Mouse (Mus musculus): ENCODE results near the gene Gsg1l. TPM values are rescaled to one million over a fixed set of nuclear protein-coding genes. Genes with fewer than 3 reads are reported as not detected.

Gene Gsg1l
- polyA plus RNA-seq, 1 experiment from 2014 or later, result 6.4 TPM

DNA sequence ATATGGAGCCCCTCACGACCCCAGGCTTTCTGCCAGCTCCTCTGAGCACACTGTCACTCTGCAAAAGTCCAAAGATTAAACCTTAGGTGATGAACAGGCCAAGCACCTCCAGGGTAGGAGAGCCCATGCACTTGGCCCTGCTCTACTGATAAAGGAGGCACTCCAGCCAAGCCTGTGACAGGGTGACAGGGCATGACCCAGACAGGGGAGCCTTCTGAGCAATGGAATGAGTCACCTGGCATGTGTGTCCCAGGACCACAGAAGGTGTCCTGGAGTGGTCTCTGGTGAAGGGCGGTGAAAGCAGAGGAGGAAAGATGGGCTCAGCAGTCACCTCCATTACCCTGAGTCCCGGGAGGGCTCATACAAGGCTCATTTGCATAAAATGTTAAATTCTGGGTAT is 222.6 kb downstream of the Gsg1l start:
- WGBS (ENCODE audit: insufficient replicate concordance), result 41% methylated on average over 3 of the region's 3 CpGs
- H3K4me3 ChIP-seq (ENCODE audit: low read depth, low read length), result no peak overlapping the region
- no peaks in the 10 kb centered on the region for H3K27me3 ChIP-seq (ENCODE audit: control insufficient read depth, insufficient read depth, low read length)
- H3K9ac ChIP-seq (ENCODE audit: low read depth, low read length), result no peak overlapping the region
- peaks cover 32% of the 10 kb centered on the region for H3K4me1 ChIP-seq (ENCODE audit: control insufficient read depth, insufficient read depth, low read length)
- H3K9me3 ChIP-seq (replicated peaks; ENCODE audit: control insufficient read depth, low read length), result no peaks in the 10 kb centered on the region
- no peaks in the 10 kb centered on the region for H3K36me3 ChIP-seq (ENCODE audit: control insufficient read depth, insufficient read depth, low read length)
- no peak for ATAC-seq (replicated peaks; ENCODE audit: insufficient number of reproducible peaks, low FRiP score, low TSS enrichment)
- no peak overlapping the region for H3K4me2 ChIP-seq
- no peak overlapping the region for H3K27ac ChIP-seq (ENCODE audit: low read depth, low read length)

DNA sequence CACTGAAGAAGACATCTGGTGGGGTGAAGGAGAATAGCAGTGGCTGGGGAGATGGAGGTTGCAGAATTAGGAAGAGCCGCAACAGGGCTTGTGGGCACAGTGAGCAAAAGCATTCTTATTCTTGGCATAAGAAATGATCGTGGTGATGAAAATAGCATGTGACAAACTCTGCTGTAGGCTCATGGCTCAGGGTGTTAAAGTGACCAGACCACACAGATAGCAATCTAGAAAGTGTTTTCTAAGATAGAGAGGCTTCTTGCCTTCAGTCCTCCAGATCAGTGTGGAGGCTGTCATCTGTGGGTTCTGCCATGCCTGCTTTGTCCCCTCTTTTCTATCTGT is 234.7 kb downstream of the Gsg1l start:
- no peaks in the 10 kb centered on the region for H3K27me3 ChIP-seq (ENCODE audit: control insufficient read depth, insufficient read depth, low read length)
- ATAC-seq (replicated peaks; ENCODE audit: insufficient number of reproducible peaks, low FRiP score, low TSS enrichment), result no peak
- no peak overlapping the region for H3K4me2 ChIP-seq
- no peak overlapping the region for H3K4me3 ChIP-seq (ENCODE audit: low read depth, low read length)
- no peaks in the 10 kb centered on the region for H3K9me3 ChIP-seq (replicated peaks; ENCODE audit: control insufficient read depth, low read length)
- H3K4me1 ChIP-seq (ENCODE audit: control insufficient read depth, insufficient read depth, low read length), result peaks cover 20% of the 10 kb centered on the region
- no peak overlapping the region for H3K9ac ChIP-seq (ENCODE audit: low read depth, low read length)
- H3K27ac ChIP-seq (ENCODE audit: low read depth, low read length), result no peak overlapping the region
- H3K36me3 ChIP-seq (ENCODE audit: control insufficient read depth, insufficient read depth, low read length), result 0 out of 2 replicates have a peak, but pooled peaks cover 7% of the 10 kb centered on the region
- 80% methylated on average over 2 of the region's 2 CpGs for WGBS (ENCODE audit: insufficient replicate concordance)

DNA sequence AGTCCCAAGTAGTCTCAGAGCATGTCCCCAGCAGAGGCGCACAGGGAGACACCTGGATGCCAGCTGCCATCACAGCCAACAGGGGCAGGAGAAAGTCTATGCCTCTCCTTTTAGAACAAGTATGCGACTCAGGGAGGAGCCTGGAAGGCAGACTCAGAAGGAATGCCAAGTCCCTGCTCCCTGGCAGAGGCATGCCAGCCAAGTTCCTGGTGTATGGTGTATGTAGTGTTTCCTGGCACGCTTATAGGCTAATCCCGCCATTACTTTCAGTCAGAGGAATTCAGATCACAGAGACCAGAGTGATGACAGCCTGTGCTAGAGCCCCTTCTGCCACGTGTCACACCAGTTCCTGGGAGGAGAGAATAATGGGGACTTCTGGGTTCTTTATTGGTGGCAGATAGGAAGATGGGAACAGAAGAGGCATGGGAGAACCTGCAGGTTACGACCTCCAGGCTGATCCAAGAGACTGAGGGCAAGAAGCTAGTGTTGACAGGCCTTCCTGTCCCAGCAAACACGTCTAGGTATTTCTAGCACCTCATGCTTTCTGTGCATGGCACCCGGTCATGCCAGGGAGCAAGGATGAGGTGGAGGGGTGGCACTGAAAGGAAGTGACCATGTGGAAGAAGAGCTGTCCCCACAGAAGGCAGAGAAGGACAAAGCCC is 235.2 kb downstream of the Gsg1l start:
- H3K4me1 ChIP-seq (ENCODE audit: control insufficient read depth, insufficient read depth, low read length), result peaks cover 19% of the 10 kb centered on the region
- no peak overlapping the region for H3K9ac ChIP-seq (ENCODE audit: low read depth, low read length)
- ATAC-seq (replicated peaks; ENCODE audit: insufficient number of reproducible peaks, low FRiP score, low TSS enrichment), result no peak
- no peak overlapping the region for H3K27ac ChIP-seq (ENCODE audit: low read depth, low read length)
- no peak overlapping the region for H3K4me3 ChIP-seq (ENCODE audit: low read depth, low read length)
- WGBS (ENCODE audit: insufficient replicate concordance), result 53% methylated on average over 8 of the region's 8 CpGs
- H3K36me3 ChIP-seq (ENCODE audit: control insufficient read depth, insufficient read depth, low read length), result 0 out of 2 replicates have a peak, but pooled peaks cover 7% of the 10 kb centered on the region
- H3K27me3 ChIP-seq (ENCODE audit: control insufficient read depth, insufficient read depth, low read length), result no peaks in the 10 kb centered on the region
- H3K4me2 ChIP-seq, result no peak overlapping the region
- H3K9me3 ChIP-seq (replicated peaks; ENCODE audit: control insufficient read depth, low read length), result no peaks in the 10 kb centered on the region

DNA sequence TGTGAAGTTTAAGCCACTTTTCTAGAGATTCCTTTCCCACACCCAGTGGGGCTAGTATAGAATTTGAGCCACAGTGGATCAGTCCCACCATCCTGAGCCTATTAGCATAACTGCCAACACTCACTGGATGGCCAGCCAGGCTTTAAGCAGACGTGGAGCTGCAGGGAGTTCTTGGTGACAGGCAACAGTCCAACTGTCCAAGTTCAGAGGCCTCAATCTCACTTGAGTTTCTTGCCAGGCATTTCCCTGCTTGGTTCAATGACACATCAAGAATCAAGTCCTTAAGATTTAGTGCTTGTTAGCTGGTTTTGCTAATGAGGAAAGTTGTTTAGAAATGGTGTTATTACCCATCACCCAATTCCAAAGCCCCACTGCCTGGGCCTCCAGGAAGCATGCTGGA is 236.6 kb downstream of the Gsg1l start:
- 0 out of 2 replicates have a peak, but pooled peaks cover 7% of the 10 kb centered on the region for H3K36me3 ChIP-seq (ENCODE audit: control insufficient read depth, insufficient read depth, low read length)
- 46% methylated on average over 1 of the region's 1 CpGs for WGBS (ENCODE audit: insufficient replicate concordance)
- H3K27ac ChIP-seq (ENCODE audit: low read depth, low read length), result no peak overlapping the region
- no peaks in the 10 kb centered on the region for H3K9me3 ChIP-seq (replicated peaks; ENCODE audit: control insufficient read depth, low read length)
- peaks cover 23% of the 10 kb centered on the region for H3K4me1 ChIP-seq (ENCODE audit: control insufficient read depth, insufficient read depth, low read length)
- H3K9ac ChIP-seq (ENCODE audit: low read depth, low read length), result no peak overlapping the region
- H3K4me2 ChIP-seq, result no peak overlapping the region
- no peak for ATAC-seq (replicated peaks; ENCODE audit: insufficient number of reproducible peaks, low FRiP score, low TSS enrichment)
- H3K4me3 ChIP-seq (ENCODE audit: low read depth, low read length), result no peak overlapping the region
- no peaks in the 10 kb centered on the region for H3K27me3 ChIP-seq (ENCODE audit: control insufficient read depth, insufficient read depth, low read length)

DNA sequence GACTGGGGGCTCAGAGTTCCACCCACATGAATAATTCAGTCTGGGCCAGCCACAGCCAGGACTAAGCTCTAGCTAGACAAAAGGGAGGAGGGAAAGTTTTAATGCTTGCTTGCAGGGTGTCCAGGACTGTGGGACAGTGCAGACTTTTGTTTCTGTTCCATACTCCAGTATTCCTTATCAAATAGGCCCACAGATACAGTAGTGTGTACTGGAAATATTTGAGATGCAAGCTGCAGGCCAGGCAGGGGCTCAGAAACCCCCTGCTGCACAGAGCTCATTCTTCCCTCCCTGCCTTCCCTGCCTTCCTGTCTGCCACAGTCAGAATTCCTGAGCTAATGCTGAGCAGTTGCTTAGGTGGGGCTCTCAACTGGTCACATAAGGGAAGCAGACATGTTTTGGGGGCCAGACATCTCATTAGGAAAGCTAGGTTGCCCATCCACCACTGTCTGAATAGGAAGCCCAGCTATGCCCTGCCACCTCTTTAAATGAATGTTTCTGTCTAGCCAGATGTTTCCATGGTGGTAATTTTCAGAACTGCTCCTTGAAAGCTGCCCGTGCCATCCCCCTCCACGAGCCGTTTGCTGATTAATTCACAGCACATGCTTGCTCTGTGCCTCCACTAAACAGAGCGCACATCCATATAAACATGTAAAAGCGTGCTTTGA is 244.0 kb downstream of the Gsg1l start:
- Histone ChIP-seq H3K27ac (ENCODE audit: low read depth, low read length) (peak overlapping the region; percentile 51), H3K27me3 (ENCODE audit: control insufficient read depth, insufficient read depth, low read length) (no peaks in the 10 kb centered on the region), H3K4me1 (ENCODE audit: control insufficient read depth, insufficient read depth, low read length) (peaks cover 27% of the 10 kb centered on the region), H3K4me3 (ENCODE audit: low read depth, low read length) (no peak overlapping the region), H3K36me3 (ENCODE audit: control insufficient read depth, insufficient read depth, low read length) (0 out of 2 replicates have a peak, but pooled peaks cover 6% of the 10 kb centered on the region), H3K9ac (ENCODE audit: low read depth, low read length) (no peak overlapping the region), H3K4me2 (no peak overlapping the region), H3K9me3 (replicated peaks; ENCODE audit: control insufficient read depth, low read length) (no peaks in the 10 kb centered on the region)
- ATAC-seq (replicated peaks; ENCODE audit: insufficient number of reproducible peaks, low FRiP score, low TSS enrichment), result no peak
- WGBS (ENCODE audit: insufficient replicate concordance), result 68% methylated on average over 5 of the region's 5 CpGs

DNA sequence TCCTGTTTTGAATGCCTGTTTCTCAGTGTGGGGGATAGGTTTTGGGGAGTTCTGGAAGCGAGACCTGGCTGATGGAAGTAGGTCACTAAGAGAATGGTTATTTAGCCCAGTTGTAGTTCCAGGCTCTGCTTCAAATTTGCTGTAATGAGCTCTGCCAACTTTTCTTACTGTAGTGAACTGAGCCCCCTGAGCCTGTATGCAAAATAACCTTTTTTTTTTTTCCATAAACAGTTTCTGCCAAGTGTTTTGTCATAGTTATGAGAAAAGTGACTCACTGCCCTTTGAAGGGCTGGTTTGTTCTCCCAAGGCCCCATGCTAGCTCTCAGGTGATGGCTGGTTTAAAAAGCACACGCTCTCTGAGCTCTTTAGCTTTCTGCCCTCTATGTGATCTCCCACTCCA is 248.7 kb downstream of the Gsg1l start:
- no peak overlapping the region for H3K4me2 ChIP-seq
- H3K4me3 ChIP-seq (ENCODE audit: low read depth, low read length), result no peak overlapping the region
- H3K4me1 ChIP-seq (ENCODE audit: control insufficient read depth, insufficient read depth, low read length), result peaks cover 32% of the 10 kb centered on the region
- H3K36me3 ChIP-seq (ENCODE audit: control insufficient read depth, insufficient read depth, low read length), result no peaks in the 10 kb centered on the region
- H3K9ac ChIP-seq (ENCODE audit: low read depth, low read length), result no peak overlapping the region
- no peaks in the 10 kb centered on the region for H3K9me3 ChIP-seq (replicated peaks; ENCODE audit: control insufficient read depth, low read length)
- H3K27me3 ChIP-seq (ENCODE audit: control insufficient read depth, insufficient read depth, low read length), result no peaks in the 10 kb centered on the region
- no peak for ATAC-seq (replicated peaks; ENCODE audit: insufficient number of reproducible peaks, low FRiP score, low TSS enrichment)
- no peak overlapping the region for H3K27ac ChIP-seq (ENCODE audit: low read depth, low read length)
- 70% methylated on average over 2 of the region's 2 CpGs for WGBS (ENCODE audit: insufficient replicate concordance)

DNA sequence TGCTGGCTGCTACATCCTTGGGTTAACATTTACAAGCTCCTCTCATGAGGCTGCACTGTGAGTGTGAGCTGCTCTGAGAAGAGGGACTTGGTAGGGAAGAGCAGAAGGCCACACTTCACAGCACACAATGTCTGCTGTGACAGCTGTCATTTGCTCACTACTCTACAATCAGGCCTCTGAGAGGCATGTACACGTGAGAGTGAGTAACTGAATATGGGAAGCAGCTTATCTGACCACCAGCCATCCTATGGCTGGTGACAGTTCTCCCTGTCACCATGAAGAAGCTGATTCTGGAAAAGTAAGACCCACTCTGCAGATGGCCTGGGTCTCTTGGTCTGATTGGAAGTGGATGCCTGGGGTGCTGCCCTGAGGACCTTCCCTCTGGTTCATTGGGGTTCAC is 249.4 kb downstream of the Gsg1l start:
- Histone ChIP-seq H3K4me2 (no peak overlapping the region), H3K36me3 (ENCODE audit: control insufficient read depth, insufficient read depth, low read length) (no peaks in the 10 kb centered on the region), H3K9ac (ENCODE audit: low read depth, low read length) (no peak overlapping the region), H3K27ac (ENCODE audit: low read depth, low read length) (0 out of 2 replicates have a peak overlapping the region, but pooled peaks have one; percentile 10), H3K27me3 (ENCODE audit: control insufficient read depth, insufficient read depth, low read length) (no peaks in the 10 kb centered on the region), H3K4me1 (ENCODE audit: control insufficient read depth, insufficient read depth, low read length) (peaks cover 33% of the 10 kb centered on the region), H3K9me3 (replicated peaks; ENCODE audit: control insufficient read depth, low read length) (no peaks in the 10 kb centered on the region), H3K4me3 (ENCODE audit: low read depth, low read length) (no peak overlapping the region)
- 12% methylated on average over 1 of the region's 1 CpGs for WGBS (ENCODE audit: insufficient replicate concordance)
- ATAC-seq (replicated peaks; ENCODE audit: insufficient number of reproducible peaks, low FRiP score, low TSS enrichment), result no peak

DNA sequence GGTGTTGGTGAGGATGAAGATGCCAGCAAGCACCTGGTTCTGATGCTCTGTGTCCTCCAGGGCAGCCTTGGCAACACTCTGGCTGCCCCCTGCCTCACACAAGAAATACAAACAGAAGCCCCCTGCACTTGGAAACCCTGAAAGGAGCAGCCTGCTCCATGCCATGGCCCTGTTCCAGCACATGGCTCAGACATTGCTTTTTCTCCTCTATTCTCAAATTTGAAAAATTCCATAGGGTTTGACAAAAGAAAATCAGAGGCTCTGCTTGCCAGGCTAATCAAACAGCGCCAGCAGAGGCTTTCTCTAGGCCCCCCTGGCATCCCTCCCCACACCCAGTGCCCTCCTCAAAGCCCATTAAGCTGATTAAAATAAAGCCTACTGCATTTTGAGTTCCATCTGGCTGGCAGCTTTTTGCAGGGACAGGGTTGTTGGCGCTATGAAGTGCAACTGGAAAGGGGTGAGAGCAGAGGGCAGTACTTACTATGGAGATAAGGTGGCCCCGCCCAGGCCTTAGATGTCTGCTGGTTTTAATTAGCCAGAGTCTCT is 253.0 kb downstream of the Gsg1l start:
- Histone ChIP-seq H3K36me3 (ENCODE audit: control insufficient read depth, insufficient read depth, low read length) (no peaks in the 10 kb centered on the region), H3K9ac (ENCODE audit: low read depth, low read length) (peak overlapping the region; percentile 28; the same call in 1 of the 2 replicates), H3K4me1 (ENCODE audit: control insufficient read depth, insufficient read depth, low read length) (peaks cover 45% of the 10 kb centered on the region), H3K27me3 (ENCODE audit: control insufficient read depth, insufficient read depth, low read length) (no peaks in the 10 kb centered on the region), H3K27ac (ENCODE audit: low read depth, low read length) (peak overlapping the region; percentile 58; the same call in 1 of the 2 replicates), H3K4me2 (peak overlapping the region; percentile 45), H3K9me3 (replicated peaks; ENCODE audit: control insufficient read depth, low read length) (no peaks in the 10 kb centered on the region), H3K4me3 (ENCODE audit: low read depth, low read length) (no peak overlapping the region)
- peak; percentile 51; the same call in 1 of the 2 replicates for ATAC-seq (replicated peaks; ENCODE audit: insufficient number of reproducible peaks, low FRiP score, low TSS enrichment)
- WGBS (ENCODE audit: insufficient replicate concordance), result 15% methylated on average over 3 of the region's 3 CpGs

Data from heart, embryonic 11.5 days (tissue).